ENCODE assay signal across 9 mouse cellular contexts in the genomic region with DNA sequence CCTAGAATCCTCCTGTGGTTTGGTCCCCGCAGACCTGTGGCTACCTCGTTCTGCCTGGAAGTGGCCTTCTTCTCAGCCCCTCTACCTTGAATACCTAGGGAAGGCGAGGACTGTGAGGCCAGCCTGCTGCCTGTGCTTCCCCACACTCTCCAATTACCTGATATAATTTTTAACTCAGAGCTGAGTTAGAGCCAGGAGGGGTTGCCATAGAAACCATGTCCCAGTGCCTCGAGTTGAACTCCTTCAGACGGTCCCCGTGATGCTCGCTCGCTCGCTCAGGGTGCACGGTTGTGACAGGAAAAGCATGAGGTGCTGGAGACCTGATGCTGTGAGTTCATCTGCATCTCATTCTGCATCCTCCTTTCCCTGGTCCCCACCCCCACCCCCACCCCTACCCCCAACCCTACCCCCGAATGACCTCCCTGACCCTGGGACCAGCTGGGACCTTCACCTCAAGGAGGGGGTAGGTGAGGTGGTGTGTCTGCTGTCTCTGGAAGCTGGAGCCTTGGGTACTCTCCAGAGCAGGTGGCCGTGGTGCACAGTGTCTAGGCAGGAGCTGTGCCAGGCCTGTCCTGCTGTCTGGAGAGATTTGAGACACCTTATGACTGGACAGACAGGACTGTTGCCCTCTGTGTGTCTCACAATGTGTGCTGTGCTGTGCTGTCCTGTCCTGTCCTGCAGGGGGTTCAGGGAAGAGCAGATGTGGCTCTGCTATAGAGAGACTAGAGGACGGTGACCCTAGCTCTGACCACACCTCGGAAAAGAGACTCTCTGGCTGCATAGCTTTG. TPM values are rescaled to one million over a fixed set of nuclear protein-coding genes. Genes with fewer than 3 reads are reported as not detected.
DNase-seq lines count a peak whose midpoint lies in the region; ATAC-seq and TF ChIP-seq lines count a peak whose summit lies in the region.
"Had no signal": no experiment of that assay in that cellular context is flagged by ENCODE, and none has a peak within 500 bp of the region (broad histone marks: within the 10 kb centered on the region; RNA-seq: fewer than 3 reads in every experiment).

No protein-coding gene starts in this region.

- TF ChIP-seq CTCF in hindbrain, postnatal 0 days (IDR thresholded peaks at IDR 0.05; ENCODE audit: low read depth), result no peak

- peak; percentile 44; the same call in 1 of the 2 replicates for ATAC-seq in limb, embryonic 12.5 days (ENCODE audit: insufficient number of reproducible peaks, insufficient read depth, low FRiP score, low TSS enrichment, low read depth)
- ATAC-seq in forebrain, embryonic 15.5 days (replicated peaks), result peak; percentile 73
- ATAC-seq in hindbrain, postnatal 0 days, result peak; percentile 71
- peak; percentile 92 for ATAC-seq in midbrain, embryonic 16.5 days
- no peak for ATAC-seq in activated CD4-positive, CD25-positive, alpha-beta regulatory T cell, adult 4 months
- ATAC-seq: intestine, postnatal 0 days had no signal

- DNase-seq in limb, embryonic 10.5 days (ENCODE audit: low spot score), result no peak
- peak; percentile 77 for DNase-seq in hindbrain, postnatal 0 days (ENCODE audit: low spot score)
- no peak for DNase-seq in spleen, adult 18-20 months

- H3K27me3 ChIP-seq in limb, embryonic 12.5 days, result peaks cover 10% of the 10 kb centered on the region; the same call in 1 of the 2 replicates
- no peaks in the 10 kb centered on the region; the same call in 1 of the 2 replicates for H3K27me3 ChIP-seq in limb, embryonic 10.5 days (ENCODE audit: low read depth, poor library complexity, severe bottlenecking)
- H3K27me3 ChIP-seq in forebrain, embryonic 15.5 days, result no peaks in the 10 kb centered on the region
- H3K27me3 ChIP-seq in hindbrain, postnatal 0 days (ENCODE audit: insufficient read depth, low read length), result no peaks in the 10 kb centered on the region
- no peaks in the 10 kb centered on the region for H3K27me3 ChIP-seq in midbrain, embryonic 16.5 days (ENCODE audit: control insufficient read depth, insufficient read depth, low read depth, low read length)
- H3K27me3 ChIP-seq: limb, embryonic 15.5 days had no signal

- H3K36me3 ChIP-seq in limb, embryonic 12.5 days, result no peaks in the 10 kb centered on the region
- H3K36me3 ChIP-seq in limb, embryonic 10.5 days, result no peaks in the 10 kb centered on the region
- H3K36me3 ChIP-seq in forebrain, embryonic 15.5 days, result no peaks in the 10 kb centered on the region
- peaks cover 5% of the 10 kb centered on the region; the same call in 1 of the 2 replicates for H3K36me3 ChIP-seq in hindbrain, postnatal 0 days (ENCODE audit: insufficient read depth, low read length)
- 0 out of 2 replicates have a peak, but pooled peaks cover 3% of the 10 kb centered on the region for H3K36me3 ChIP-seq in midbrain, embryonic 16.5 days (ENCODE audit: control insufficient read depth, insufficient read depth, low read length)
- H3K36me3 ChIP-seq: limb, embryonic 15.5 days had no signal

- no peak overlapping the region for H3K27ac ChIP-seq in limb, embryonic 12.5 days
- H3K27ac ChIP-seq in limb, embryonic 10.5 days, result no peak overlapping the region
- H3K27ac ChIP-seq in forebrain, embryonic 15.5 days (replicated peaks), result peak overlapping the region; percentile 46
- H3K27ac ChIP-seq in hindbrain, postnatal 0 days, result peak overlapping the region; percentile 41; the same call in 1 of the 2 replicates
- peak overlapping the region; percentile 69 for H3K27ac ChIP-seq in midbrain, embryonic 16.5 days (ENCODE audit: low read length)
- H3K27ac ChIP-seq: limb, embryonic 15.5 days had no signal

- H3K4me2 ChIP-seq in limb, embryonic 12.5 days, result no peak overlapping the region
- H3K4me2 ChIP-seq in forebrain, embryonic 15.5 days (replicated peaks), result no peak overlapping the region
- H3K4me2 ChIP-seq in hindbrain, postnatal 0 days (ENCODE audit: low read depth, low read length), result no peak overlapping the region
- 0 out of 2 replicates have a peak overlapping the region, but pooled peaks have one; percentile 5 for H3K4me2 ChIP-seq in midbrain, embryonic 16.5 days (ENCODE audit: low read length)
- H3K4me2 ChIP-seq: limb, embryonic 15.5 days had no signal

- no peaks in the 10 kb centered on the region for H3K9me3 ChIP-seq in limb, embryonic 12.5 days
- no peaks in the 10 kb centered on the region for H3K9me3 ChIP-seq in limb, embryonic 10.5 days (replicated peaks)
- no peaks in the 10 kb centered on the region for H3K9me3 ChIP-seq in forebrain, embryonic 15.5 days
- no peaks in the 10 kb centered on the region for H3K9me3 ChIP-seq in hindbrain, postnatal 0 days (ENCODE audit: low read length)
- no peaks in the 10 kb centered on the region for H3K9me3 ChIP-seq in midbrain, embryonic 16.5 days (replicated peaks; ENCODE audit: control insufficient read depth, low read length, poor library complexity, severe bottlenecking)
- H3K9me3 ChIP-seq: limb, embryonic 15.5 days had no signal

- 52% methylated on average over 14 of the region's 14 CpGs for WGBS in limb, embryonic 12.5 days
- WGBS in limb, embryonic 10.5 days, result 58% methylated on average over 14 of the region's 14 CpGs
- WGBS in forebrain, embryonic 15.5 days, result 50% methylated on average over 14 of the region's 14 CpGs
- WGBS in hindbrain, postnatal 0 days, result 33% methylated on average over 14 of the region's 14 CpGs
- WGBS in midbrain, embryonic 16.5 days, result 37% methylated on average over 14 of the region's 14 CpGs

- H3K4me1 ChIP-seq in limb, embryonic 12.5 days (replicated peaks), result peaks cover 12% of the 10 kb centered on the region
- H3K4me1 ChIP-seq in limb, embryonic 10.5 days, result peaks cover 15% of the 10 kb centered on the region
- peaks cover 20% of the 10 kb centered on the region for H3K4me1 ChIP-seq in forebrain, embryonic 15.5 days
- peaks cover 26% of the 10 kb centered on the region for H3K4me1 ChIP-seq in hindbrain, postnatal 0 days (ENCODE audit: insufficient read depth, low read length)
- peaks cover 18% of the 10 kb centered on the region for H3K4me1 ChIP-seq in midbrain, embryonic 16.5 days (ENCODE audit: control insufficient read depth, insufficient read depth, low read length)
- H3K4me1 ChIP-seq: limb, embryonic 15.5 days had no signal

- H3K4me3 ChIP-seq in limb, embryonic 12.5 days (replicated peaks), result no peak overlapping the region
- no peak overlapping the region for H3K4me3 ChIP-seq in limb, embryonic 10.5 days
- no peak overlapping the region for H3K4me3 ChIP-seq in forebrain, embryonic 15.5 days
- no peak overlapping the region for H3K4me3 ChIP-seq in hindbrain, postnatal 0 days (ENCODE audit: low read length)
- no peak overlapping the region for H3K4me3 ChIP-seq in midbrain, embryonic 16.5 days (ENCODE audit: low read depth, low read length)
- H3K4me3 ChIP-seq: limb, embryonic 15.5 days had no signal

- no peak overlapping the region for H3K9ac ChIP-seq in limb, embryonic 12.5 days (replicated peaks)
- no peak overlapping the region for H3K9ac ChIP-seq in forebrain, embryonic 15.5 days (replicated peaks)
- H3K9ac ChIP-seq in hindbrain, postnatal 0 days (replicated peaks; ENCODE audit: low read length), result no peak overlapping the region
- H3K9ac ChIP-seq in midbrain, embryonic 16.5 days (ENCODE audit: low read depth, low read length), result no peak overlapping the region
- H3K9ac ChIP-seq: limb, embryonic 15.5 days had no signal

RNA-seq across cellular contexts. Expression of a gene that starts 16.8 kb away (rescaled TPM):
- 0.18 TPM in 1 of 2 replicates, not detected in the other for polyA plus RNA-seq in limb, embryonic 12.5 days (2016; fragmentation: Nextera tagmentation; extraction: Ambion mirVana)
- polyA plus RNA-seq in limb, embryonic 10.5 days (2016; fragmentation: Nextera tagmentation; extraction: Ambion mirVana), result not detected in 2 replicates
- polyA plus RNA-seq in forebrain, embryonic 15.5 days (2015; fragmentation: Nextera tagmentation; extraction: Ambion mirVana), result 3.5 and 3.7 TPM in 2 replicates
- 37.5 and 44.4 TPM in 2 replicates for total RNA-seq in hindbrain, postnatal 0 days (2014; rRNA removed)
- polyA plus RNA-seq in hindbrain, postnatal 0 days (2015; fragmentation: Nextera tagmentation; extraction: Ambion mirVana), result 15.2 and 16.3 TPM in 2 replicates
- 13.0 and 16.9 TPM in 2 replicates for polyA plus RNA-seq in midbrain, embryonic 16.5 days (2015; fragmentation: Nextera tagmentation; extraction: Ambion mirVana)
- not detected for polyA plus RNA-seq in activated CD4-positive, CD25-positive, alpha-beta regulatory T cell, adult 4 months (2017; shearing (Covaris generic))

Comparison
In these comparisons a context has a peak if more than half of its experiments do, and no peak if none do; other contexts are left out.
1. H3K27ac ChIP-seq: peak in forebrain, embryonic 15.5 days (single experiment), hindbrain, postnatal 0 days (single experiment) and midbrain, embryonic 16.5 days (single experiment); none in limb, embryonic 12.5 days (single experiment) and limb, embryonic 10.5 days (single experiment).